Mouse (Mus musculus): ENCODE data around the gene Gmcl1. TPM values are rescaled to one million over a fixed set of nuclear protein-coding genes. Genes with fewer than 3 reads are reported as not detected.

Gene Gmcl1
- polyA plus RNA-seq, 1 experiment = 21.9 TPM

DNA sequence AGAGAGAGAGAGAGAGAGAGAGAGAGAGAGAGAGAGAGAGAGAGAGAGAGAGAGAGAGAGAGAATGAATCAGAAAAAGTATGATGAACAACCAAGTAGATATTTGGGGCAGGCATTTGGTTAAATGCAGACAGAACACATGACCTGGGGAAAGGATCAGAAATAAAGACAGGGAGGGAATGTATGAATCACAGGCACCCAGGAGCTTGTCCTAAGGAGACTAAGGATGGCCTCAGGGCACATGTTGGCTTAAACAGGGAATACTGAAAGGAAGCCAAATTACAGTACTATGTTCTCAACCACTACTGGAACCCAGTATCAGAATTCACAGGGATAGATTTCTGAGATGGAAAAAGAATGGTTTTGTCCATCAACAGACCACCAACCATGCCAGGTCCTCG lies 46.2 kb downstream of the Gmcl1 start:
- no peak for TF ChIP-seq GATA1 (IDR thresholded peaks at IDR 0.05; ENCODE audit: low read length)

DNA sequence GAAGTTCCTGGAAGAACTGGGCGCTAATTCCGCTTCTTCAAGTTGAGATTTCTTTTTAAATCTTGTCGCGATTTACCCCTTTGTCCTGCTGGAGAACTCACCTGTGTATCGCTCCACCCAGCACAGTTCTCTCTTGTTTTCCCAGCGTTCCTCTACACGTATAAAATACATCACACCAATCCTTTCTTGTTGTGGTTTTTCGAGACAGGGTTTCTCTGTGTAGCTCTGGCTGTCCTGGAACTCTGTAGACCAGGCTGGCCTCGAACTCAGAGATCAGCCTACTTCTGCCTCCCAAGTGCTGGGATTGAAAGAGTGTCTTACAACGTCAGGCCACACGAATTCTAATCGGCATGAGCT lies 48.5 kb downstream of the Gmcl1 start:
- TF ChIP-seq GATA1 (IDR thresholded peaks at IDR 0.05; ENCODE audit: low read length) = no peak

DNA sequence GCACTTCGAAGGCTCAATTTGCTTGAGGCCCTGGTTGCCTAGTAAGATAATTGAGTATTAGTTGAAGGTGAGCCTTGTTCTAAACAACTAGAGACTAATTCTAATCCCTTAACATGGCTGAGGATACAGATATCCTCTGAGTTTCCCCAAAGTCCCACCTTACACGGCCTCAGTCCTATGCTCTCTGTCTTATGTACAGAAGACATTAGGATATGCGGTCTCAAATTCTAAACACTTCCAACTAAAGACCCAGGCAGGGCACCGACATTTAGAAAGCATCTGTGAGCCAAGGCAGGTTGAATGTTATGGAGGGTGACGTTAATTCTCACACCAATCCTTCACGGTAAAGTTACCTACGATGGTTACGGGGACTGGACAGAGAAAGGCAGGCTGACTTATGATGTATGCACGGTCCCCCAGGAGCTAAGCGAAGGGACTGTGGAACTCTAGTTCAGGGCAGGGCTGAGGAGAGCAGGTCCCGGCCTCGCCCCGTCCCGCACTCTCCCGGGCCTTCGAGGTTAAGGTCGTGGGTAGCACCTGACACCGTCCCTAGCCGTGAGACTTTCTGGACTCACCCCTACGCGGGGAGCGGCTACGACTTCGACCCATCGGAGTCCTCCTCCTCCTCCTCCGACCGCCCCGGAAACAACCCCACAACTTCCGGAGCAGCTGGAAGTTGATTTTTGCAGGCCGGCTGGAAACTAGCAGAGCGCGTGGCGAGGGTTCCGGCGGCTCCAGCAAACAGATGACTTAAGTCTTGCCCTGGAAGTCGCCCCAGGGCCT lies 49.1 kb downstream of the Gmcl1 start, which contains the start of gene Snrnp27:
TSS of gene Snrnp27 (minus strand) at position 651 of the 783 bp plus-strand sequence.
- TF ChIP-seq GATA1 (IDR thresholded peaks at IDR 0.05; ENCODE audit: low read length) = no peak

DNA sequence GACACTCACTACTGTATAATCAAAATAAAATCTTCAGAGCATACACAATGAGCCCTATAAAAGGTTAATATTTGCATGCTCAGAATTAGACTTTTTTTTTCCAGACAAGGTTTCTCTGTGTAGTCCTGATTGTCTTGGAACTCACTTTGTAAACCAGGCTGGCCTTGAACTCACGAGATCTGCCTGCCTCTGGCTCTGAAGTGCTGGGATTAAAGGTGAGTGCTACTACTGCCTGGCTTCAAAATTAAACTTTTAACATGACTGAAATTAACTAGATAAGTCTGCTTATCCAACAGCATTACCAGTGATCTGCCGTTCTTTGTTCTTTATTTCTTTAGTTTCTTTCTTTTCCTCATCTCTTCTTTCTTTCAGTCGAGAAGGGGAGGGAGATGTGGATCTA lies 51.9 kb downstream of the Gmcl1 start:
- no peak for TF ChIP-seq GATA1 (IDR thresholded peaks at IDR 0.05; ENCODE audit: low read length)

DNA sequence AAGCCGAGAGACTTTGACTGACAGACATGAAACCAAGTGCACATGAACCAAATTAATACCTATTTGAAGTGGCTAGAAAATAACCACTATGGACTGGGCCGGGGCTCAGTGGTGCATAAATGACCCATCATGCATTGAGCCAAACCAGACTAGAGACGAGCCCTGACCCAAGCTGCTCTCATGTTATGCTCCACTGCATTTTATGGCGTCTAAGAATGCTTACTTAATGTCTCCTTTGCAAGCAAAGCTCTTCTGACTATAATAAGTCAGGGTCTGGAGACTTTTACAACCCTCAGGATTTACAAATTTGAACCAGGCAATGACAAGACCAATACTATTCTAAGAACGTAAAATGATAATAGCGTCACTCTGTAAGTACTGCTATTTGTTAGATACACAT lies 54.8 kb downstream of the Gmcl1 start:
- no peak for TF ChIP-seq GATA1 (IDR thresholded peaks at IDR 0.05; ENCODE audit: low read length)

DNA sequence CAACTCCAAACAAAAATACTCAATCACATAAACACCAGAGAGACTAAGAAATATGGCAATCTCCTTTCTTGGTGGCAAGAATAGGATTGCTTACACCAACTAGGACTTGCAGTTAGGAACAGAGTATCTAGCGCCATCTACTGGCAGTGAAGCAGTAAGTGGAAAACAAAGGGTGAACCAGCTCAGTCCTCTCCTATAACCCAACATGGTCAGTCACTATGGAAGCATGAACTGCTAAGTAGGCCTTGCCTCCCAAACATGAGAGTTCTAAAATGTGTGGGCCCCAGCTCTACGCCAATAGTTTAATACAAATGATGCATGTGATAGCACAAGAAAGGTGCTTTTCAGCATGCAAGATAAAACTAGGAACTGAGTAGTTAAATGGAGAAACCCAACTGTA lies 62.3 kb downstream of the Gmcl1 start:
- TF ChIP-seq GATA1 (IDR thresholded peaks at IDR 0.05; ENCODE audit: low read length) = no peak

DNA sequence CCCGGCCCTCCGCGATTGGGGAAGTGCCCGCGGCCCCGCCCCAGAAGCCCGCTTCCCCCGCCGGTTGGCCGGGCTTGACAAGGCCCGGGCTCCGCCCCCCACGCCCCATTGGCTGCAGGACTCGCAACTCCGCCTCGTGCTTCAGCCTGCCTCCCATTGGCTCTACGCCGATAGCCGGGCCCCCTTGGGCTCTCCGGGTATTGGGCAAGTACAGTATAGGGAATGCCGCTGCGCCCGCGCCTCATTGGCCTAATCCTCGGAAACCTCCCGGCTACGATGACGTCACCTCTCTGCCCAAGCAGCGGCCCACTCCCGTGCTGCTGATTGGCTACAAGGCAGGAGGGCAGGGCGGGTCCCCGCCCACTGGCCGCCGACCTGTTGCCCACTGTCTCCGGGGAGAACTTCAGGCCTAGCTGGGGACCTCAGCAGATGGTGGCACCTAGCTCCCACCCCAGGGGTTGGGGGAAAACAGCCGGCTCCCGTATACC lies 63.9 kb downstream of the Gmcl1 start:
- no peak for TF ChIP-seq GATA1 (IDR thresholded peaks at IDR 0.05; ENCODE audit: low read length)

DNA sequence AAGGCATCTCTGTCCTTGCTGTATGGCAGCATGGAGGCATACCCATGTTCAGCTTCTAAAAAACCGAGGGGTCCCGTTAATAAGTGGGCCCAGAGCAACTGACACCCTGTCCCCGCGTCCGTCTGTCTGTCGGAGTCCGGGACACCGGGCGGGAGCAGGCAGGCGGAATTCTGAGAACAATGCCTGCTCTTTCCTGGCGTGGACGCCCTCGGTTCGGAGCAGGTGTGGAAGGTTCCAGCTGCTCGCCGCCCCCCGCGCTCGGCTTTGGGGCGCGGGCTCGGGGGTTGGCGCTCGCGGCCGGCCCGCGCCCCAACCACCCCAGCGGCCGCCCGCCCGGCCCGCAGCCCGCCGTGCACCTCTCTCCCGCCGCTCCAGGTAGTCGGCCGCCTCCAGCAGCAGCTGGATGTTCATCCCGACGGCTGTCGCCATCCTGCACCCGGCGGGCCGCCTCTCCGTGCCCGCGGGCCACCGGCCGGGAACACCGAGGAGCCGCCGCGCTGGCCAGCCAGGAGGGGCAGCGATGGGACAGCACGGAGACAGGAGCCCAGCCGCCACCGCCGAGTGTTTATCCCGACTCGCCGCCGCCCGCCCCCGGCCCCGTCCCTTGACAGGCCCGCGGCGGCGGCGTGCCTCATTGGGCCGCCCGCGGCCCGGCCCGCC lies 64.5 kb downstream of the Gmcl1 start, which contains the start of gene Mxd1:
TSS of gene Mxd1 (minus strand) at position 582 of the 660 bp plus-strand sequence.
- no peak for TF ChIP-seq GATA1 (IDR thresholded peaks at IDR 0.05; ENCODE audit: low read length)

DNA sequence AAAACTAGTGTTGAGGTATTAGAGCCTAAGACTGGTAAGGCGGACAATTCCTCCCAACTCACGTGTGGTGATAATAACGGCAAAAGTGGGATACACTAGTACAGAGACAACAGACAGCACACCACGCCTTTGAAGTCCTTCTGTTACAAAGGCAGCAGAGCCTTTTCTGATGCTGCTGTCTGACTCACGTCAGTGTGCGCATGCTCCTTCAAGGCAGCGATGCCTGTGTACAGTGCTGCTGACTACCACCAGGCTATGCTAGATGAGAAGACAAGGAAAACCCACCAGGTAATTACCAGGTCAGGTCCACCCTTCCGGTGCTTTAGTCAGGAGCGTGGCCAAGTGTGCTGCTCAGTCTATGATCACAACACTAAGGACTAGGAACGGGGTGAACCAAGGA lies 66.1 kb downstream of the Gmcl1 start:
- no peak for TF ChIP-seq GATA1 (IDR thresholded peaks at IDR 0.05; ENCODE audit: low read length)

DNA sequence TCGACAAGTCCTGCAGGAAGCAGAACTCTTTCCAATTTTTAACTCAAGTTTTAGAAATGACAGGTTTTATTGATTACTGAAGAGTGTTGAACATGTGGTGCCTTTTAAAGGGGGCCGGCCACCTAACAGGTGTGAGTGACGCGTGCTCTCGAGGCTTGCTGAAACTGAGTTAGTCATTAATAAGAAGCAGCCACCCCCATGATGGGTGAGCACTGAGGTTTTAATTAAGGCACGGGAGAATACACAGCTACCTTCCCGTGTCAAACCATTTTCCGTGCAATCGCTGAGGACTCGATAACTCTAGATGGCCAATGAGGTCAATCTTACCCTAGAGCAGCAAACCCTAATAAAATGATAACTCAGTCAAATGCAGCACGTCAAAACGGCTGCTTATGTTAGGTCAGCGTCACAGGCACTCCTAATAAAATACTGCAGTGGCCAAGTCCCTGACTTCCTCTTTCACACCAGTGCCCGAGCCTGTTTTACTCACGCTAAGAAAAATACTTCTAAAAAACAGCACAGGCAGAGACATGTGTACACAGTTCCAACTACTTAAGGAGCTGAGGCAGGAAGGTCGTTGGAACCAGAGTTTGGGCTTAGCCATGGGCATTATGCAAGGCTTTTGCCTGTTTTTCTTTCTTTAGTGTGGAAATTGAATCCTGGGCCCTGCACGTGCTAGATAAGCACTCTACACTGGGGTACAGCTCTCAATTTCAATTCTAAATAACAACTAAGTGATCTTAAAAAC lies 67.4 kb downstream of the Gmcl1 start:
- no peak for TF ChIP-seq GATA1 (IDR thresholded peaks at IDR 0.05; ENCODE audit: low read length)

DNA sequence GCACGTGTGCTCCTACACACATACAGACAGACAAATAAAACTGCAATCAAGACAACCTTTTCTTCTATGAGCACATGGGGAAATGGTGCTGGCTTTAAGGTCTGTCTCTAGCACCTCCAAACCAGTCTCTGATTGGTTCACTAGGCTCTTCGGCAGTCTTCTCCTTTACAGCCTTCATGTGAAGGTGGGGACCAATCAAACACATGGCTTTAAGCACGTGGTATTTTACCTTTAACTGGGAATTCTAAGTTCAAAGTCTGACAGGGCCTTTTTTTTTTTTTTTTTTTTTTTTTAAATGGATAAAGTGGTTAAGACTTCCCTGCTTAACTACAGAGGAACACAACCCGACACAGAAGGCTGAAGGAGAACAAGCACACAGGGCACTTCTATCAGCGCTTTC lies 68.1 kb downstream of the Gmcl1 start:
- TF ChIP-seq GATA1 (IDR thresholded peaks at IDR 0.05; ENCODE audit: low read length) = no peak

DNA sequence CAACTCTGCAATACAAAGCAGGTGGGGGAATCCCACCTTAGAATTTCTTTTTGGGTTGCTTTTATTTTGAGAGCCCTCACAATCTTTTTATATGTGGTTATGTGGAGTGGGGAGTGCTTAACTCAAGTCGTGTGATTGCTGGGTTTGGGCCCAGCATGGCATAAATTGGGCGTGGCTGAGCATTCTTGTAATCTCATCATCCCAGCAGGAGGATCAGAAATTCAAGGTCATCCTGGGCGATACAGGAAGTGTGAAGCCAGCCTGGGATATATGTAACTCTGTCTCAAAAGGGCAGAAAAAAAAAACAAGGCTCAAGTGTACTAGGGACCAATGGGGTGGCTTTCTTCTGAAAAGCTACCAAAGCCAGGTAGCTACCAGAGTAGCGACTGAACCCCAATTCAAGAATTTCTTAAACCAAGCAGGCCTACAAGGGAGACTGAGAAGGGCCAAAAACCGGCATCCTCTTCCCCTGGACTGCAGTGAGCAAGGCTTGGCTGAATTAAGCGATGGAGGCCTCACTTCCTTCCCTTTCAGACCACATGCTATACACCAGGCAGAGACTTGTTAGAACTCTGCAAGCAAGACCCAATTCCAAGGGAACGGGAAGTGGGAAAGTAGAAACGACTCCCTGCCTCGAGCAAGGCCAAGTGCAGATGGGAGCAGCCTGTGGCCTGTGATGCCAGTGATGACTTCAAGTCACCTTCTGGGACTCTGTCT lies 72.9 kb downstream of the Gmcl1 start:
- TF ChIP-seq GATA1 (IDR thresholded peaks at IDR 0.05; ENCODE audit: low read length) = no peak

DNA sequence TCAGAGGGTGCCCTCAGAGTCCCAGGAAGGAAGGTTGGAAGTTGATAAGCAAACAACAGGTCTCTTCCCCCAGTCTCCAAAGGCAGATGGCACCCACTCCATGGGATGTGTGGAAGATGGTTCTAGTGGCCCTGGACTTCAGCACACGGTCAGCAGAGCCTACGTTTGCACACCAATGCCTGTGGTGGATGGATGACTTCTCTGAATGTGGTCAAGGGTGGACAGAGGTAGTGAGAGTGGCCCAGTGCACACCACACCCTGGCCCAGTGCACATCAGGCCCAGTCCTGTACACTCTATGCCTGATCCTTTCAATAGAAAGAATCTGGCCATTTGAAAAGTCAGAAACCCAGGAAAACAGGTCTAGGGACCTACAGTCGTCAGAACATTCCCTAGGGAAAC lies 74.7 kb downstream of the Gmcl1 start:
- no peak for TF ChIP-seq GATA1 (IDR thresholded peaks at IDR 0.05; ENCODE audit: low read length)

DNA sequence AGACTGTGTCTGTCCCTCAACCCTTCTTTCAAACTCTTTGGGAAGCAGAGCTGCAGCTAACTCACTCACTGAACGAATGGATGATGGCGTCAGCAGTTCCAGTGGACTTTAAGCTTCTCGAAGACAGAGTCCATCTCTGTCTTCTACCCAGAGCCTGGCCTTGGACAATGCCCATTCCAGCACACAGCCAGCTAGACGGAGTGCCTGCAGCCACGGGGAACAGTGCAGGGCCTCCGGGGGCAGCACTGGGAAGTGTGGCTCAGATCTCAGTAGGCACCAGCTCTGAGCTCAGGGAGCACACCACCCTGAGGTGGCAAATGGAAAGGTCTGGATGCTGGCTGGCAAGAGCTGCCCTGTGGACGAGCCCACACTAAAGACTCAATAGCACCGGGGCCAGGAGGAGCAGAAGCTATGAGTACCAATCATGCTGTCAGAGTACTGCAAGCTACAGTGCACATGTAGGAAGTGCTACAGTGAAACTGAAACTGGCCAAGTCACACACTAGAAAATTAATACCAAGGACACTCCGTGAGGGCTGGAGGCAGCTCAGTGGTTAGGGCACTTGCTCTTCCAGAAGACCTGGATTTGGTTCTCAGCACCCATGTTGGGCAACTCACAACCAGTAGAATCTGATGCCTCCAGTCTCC lies 78.8 kb downstream of the Gmcl1 start:
- TF ChIP-seq GATA1 (IDR thresholded peaks at IDR 0.05; ENCODE audit: low read length) = no peak

DNA sequence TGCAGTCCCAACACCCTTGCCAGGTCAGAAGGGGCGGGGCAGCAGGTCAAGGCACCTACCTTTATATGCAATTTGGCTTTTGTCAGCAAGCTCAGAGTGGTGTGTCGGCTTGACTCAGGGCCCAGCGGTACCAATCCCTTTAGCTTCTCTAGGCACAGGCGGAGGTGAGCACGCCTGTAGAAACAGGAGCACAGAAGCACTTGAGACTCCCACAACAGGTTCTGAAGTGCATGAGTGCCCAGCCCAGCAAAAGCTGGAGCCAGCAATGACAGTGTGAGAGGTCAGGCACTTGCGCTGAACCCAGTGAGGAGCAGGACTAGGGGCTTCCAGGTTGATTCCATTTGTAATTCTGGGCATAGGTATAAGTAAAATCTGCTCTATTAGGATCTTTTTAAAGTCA lies 80.2 kb downstream of the Gmcl1 start:
- TF ChIP-seq GATA1 (IDR thresholded peaks at IDR 0.05; ENCODE audit: low read length) = no peak
